Mouse (Mus musculus): ENCODE measurements around the gene R3hcc1l. TPM values are rescaled to one million over a fixed set of nuclear protein-coding genes. Genes with fewer than 3 reads are reported as not detected.

The R3hcc1l gene
- polyA plus RNA-seq, 1 experiment from 2014 or later = 19.9 TPM

DNA sequence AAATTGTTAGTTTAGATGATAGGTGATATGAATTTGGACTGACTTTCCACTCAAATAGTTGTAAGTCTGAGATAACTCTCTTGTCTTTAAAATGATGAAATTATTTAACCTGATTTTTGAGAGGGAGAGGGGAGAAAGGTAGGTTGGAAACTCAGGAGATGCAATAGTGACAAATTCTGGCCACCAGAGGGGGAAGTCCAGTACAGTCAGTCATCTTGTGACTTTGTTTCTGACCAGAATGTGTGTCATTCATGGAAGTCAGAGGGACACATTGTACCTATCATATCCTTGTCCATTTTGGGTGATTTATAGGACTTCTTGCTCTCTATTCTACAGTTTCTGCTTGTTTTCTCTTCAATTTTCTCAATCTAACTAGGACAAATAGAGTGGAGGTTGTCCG, 19.0 kb downstream of the R3hcc1l start:
- H3K27ac ChIP-seq (ENCODE audit: low read length) = no peak overlapping the region
- peaks cover 13% of the 10 kb centered on the region for H3K4me1 ChIP-seq (ENCODE audit: control insufficient read depth, insufficient read depth, low read length)
- H3K9ac ChIP-seq (ENCODE audit: low read depth, low read length) = no peak overlapping the region
- no peak overlapping the region for H3K4me3 ChIP-seq (ENCODE audit: low read length)
- no peak for ATAC-seq
- no peak overlapping the region for H3K4me2 ChIP-seq (ENCODE audit: low read depth, low read length)
- WGBS = 94% methylated on average over 1 of the region's 1 CpGs
- H3K27me3 ChIP-seq (replicated peaks; ENCODE audit: control insufficient read depth, insufficient read depth, low read length) = no peaks in the 10 kb centered on the region
- H3K9me3 ChIP-seq (ENCODE audit: control insufficient read depth, low read length) = no peaks in the 10 kb centered on the region
- H3K36me3 ChIP-seq (ENCODE audit: control insufficient read depth, insufficient read depth, low read length) = no peaks in the 10 kb centered on the region

DNA sequence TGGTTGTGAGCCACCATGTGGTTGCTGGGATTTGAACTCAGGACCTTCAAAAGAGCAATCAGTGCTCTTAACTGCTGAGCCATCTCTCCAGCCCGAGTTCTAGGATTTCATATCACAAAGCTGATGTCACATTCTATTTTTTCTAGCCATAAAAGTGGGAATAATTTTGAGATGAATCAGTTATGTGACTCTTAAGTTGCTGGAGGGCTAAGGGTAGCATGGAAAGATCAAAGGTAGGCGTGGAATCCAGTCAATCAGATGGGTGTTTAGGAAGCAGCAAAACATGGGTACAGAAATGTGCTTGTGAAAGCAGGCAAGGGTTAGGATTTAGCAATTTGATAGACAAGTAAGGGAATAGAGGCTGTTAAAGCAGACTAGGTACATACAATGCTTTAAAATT, 20.4 kb downstream of the R3hcc1l start:
- H3K27ac ChIP-seq (ENCODE audit: low read length) = no peak overlapping the region
- H3K36me3 ChIP-seq (ENCODE audit: control insufficient read depth, insufficient read depth, low read length) = no peaks in the 10 kb centered on the region
- no peak overlapping the region for H3K4me3 ChIP-seq (ENCODE audit: low read length)
- H3K4me2 ChIP-seq (ENCODE audit: low read depth, low read length) = no peak overlapping the region
- no peak for ATAC-seq
- H3K27me3 ChIP-seq (replicated peaks; ENCODE audit: control insufficient read depth, insufficient read depth, low read length) = no peaks in the 10 kb centered on the region
- H3K4me1 ChIP-seq (ENCODE audit: control insufficient read depth, insufficient read depth, low read length) = peaks cover 11% of the 10 kb centered on the region
- WGBS = 78% methylated on average over 2 of the region's 2 CpGs
- no peak overlapping the region for H3K9ac ChIP-seq (ENCODE audit: low read depth, low read length)
- H3K9me3 ChIP-seq (ENCODE audit: control insufficient read depth, low read length) = no peaks in the 10 kb centered on the region

DNA sequence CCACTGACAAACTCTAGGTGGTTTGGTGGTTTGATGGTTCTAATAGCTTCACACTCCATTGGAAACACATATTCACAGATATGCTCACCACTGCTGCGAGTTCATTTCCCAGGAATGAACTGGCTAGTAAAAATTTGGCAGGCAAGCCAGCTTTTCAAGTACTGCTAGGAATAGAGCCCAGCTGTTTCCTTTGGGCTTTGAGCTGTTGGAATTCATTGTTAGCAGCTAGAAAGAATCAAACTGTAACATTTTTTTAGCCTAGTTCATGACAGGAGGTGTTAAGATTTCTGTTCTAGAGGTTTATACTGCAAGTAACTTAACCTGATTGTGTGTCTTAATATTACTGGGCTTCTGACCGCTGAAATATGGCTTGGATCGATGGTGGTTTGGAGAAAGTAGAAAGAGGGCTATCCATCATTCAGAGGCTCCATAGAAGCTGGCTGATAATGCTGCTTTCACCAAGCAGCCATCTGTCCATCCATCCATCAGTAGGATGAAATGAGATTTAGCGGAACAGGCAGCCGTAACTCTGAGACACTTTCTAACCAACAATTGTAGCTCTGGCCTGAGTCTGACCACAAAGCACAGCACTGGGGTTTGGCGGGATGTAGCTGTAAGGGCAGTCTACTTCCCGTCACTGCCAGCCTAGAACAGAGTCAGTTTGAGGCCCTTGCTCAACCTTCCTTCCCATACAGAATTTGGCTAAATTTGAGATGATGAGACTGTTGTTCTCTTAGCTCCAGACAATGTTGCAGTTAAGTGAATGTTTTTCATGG, 21.0 kb downstream of the R3hcc1l start:
- no peaks in the 10 kb centered on the region for H3K36me3 ChIP-seq (ENCODE audit: control insufficient read depth, insufficient read depth, low read length)
- no peak overlapping the region for H3K9ac ChIP-seq (ENCODE audit: low read depth, low read length)
- H3K4me2 ChIP-seq (ENCODE audit: low read depth, low read length) = no peak overlapping the region
- 72% methylated on average over 7 of the region's 7 CpGs for WGBS
- no peak overlapping the region for H3K4me3 ChIP-seq (ENCODE audit: low read length)
- H3K9me3 ChIP-seq (ENCODE audit: control insufficient read depth, low read length) = no peaks in the 10 kb centered on the region
- no peaks in the 10 kb centered on the region for H3K27me3 ChIP-seq (replicated peaks; ENCODE audit: control insufficient read depth, insufficient read depth, low read length)
- ATAC-seq = no peak
- peaks cover 6% of the 10 kb centered on the region for H3K4me1 ChIP-seq (ENCODE audit: control insufficient read depth, insufficient read depth, low read length)
- no peak overlapping the region for H3K27ac ChIP-seq (ENCODE audit: low read length)

GRCm38 (mm10) chr19:42540649-42541048, 22.1 kb downstream of the R3hcc1l start:
- Histone ChIP-seq H3K27ac (ENCODE audit: low read length) (no peak overlapping the region), H3K9me3 (ENCODE audit: control insufficient read depth, low read length) (no peaks in the 10 kb centered on the region), H3K4me2 (ENCODE audit: low read depth, low read length) (no peak overlapping the region), H3K9ac (ENCODE audit: low read depth, low read length) (no peak overlapping the region), H3K4me1 (ENCODE audit: control insufficient read depth, insufficient read depth, low read length) (peaks cover 6% of the 10 kb centered on the region; the same call in 1 of the 2 replicates), H3K27me3 (replicated peaks; ENCODE audit: control insufficient read depth, insufficient read depth, low read length) (no peaks in the 10 kb centered on the region), H3K36me3 (ENCODE audit: control insufficient read depth, insufficient read depth, low read length) (no peaks in the 10 kb centered on the region), H3K4me3 (ENCODE audit: low read length) (no peak overlapping the region)
- WGBS = 74% methylated on average over 3 of the region's 3 CpGs
- ATAC-seq = no peak

DNA sequence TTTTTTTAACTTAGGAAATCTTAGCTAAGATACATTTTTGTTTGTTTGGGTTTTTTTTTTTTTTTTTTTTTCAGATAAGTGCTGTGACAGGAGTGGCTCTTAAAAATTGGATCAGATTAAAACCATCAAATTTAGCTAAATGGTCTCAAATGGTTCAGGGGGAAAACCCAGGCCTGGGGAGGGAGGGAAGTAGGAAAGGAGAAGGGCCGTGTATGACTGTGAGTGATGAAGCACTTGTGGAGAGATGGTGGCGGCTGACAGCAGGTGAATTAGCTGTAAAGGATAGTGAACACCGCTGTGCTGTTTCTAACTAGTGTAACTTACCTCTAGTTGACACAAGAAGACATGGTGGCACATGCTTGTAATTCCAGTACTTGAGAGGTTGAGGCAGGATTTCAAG, 40.1 kb downstream of the R3hcc1l start:
- H3K4me2 ChIP-seq (ENCODE audit: low read depth, low read length) = no peak overlapping the region
- no peaks in the 10 kb centered on the region for H3K36me3 ChIP-seq (ENCODE audit: control insufficient read depth, insufficient read depth, low read length)
- H3K27me3 ChIP-seq (replicated peaks; ENCODE audit: control insufficient read depth, insufficient read depth, low read length) = no peaks in the 10 kb centered on the region
- no peak overlapping the region for H3K27ac ChIP-seq (ENCODE audit: low read length)
- WGBS = 75% methylated on average over 3 of the region's 3 CpGs
- H3K9me3 ChIP-seq (ENCODE audit: control insufficient read depth, low read length) = no peaks in the 10 kb centered on the region
- H3K9ac ChIP-seq (ENCODE audit: low read depth, low read length) = no peak overlapping the region
- ATAC-seq = no peak
- no peaks in the 10 kb centered on the region for H3K4me1 ChIP-seq (ENCODE audit: control insufficient read depth, insufficient read depth, low read length)
- H3K4me3 ChIP-seq (ENCODE audit: low read length) = no peak overlapping the region

DNA sequence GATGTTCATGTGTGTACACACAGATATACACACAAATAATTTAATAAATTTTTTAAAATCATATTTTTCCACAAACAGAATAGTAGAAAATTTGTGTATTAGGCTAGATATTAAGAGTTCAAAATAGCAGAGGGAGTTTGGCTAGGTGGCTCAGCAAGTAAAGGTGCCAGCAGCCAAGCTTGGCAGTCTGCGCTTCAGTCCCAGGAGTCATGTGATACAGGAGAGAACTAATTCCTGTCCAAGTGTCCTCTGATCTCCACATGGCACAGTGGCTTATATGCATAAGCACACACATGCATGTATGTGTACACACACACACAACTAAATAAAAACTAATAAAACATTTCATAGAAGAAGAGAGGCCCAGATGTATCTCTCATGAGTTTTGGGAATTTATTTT, 43.4 kb downstream of the R3hcc1l start:
- no peaks in the 10 kb centered on the region for H3K27me3 ChIP-seq (replicated peaks; ENCODE audit: control insufficient read depth, insufficient read depth, low read length)
- no peak overlapping the region for H3K27ac ChIP-seq (ENCODE audit: low read length)
- 91% methylated on average over 1 of the region's 1 CpGs for WGBS
- no peak overlapping the region for H3K4me3 ChIP-seq (ENCODE audit: low read length)
- no peaks in the 10 kb centered on the region for H3K4me1 ChIP-seq (ENCODE audit: control insufficient read depth, insufficient read depth, low read length)
- no peaks in the 10 kb centered on the region for H3K9me3 ChIP-seq (ENCODE audit: control insufficient read depth, low read length)
- H3K4me2 ChIP-seq (ENCODE audit: low read depth, low read length) = no peak overlapping the region
- no peak for ATAC-seq
- no peak overlapping the region for H3K9ac ChIP-seq (ENCODE audit: low read depth, low read length)
- H3K36me3 ChIP-seq (ENCODE audit: control insufficient read depth, insufficient read depth, low read length) = no peaks in the 10 kb centered on the region

DNA sequence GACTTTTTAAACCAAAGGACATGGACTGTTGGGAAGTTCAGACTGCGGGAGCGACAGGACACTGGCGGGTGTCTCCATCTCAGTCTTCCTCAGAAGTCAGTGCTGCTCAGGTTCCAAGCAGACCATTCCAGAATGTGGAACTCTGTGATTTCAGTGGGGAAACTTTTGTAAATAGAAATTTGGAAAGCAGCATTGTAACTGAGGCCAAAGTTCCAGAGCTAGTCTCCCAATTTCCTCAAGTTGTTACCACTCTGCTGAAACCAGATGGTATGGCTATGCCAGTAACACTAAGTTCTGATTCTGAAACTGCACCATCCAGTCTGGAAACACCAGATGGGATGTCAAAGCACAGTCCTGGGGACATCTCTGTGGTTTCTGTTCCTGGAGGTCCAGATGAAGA, 44.4 kb downstream of the R3hcc1l start:
- no peak overlapping the region for H3K4me3 ChIP-seq (ENCODE audit: low read length)
- WGBS = 98% methylated on average over 3 of the region's 3 CpGs
- H3K36me3 ChIP-seq (ENCODE audit: control insufficient read depth, insufficient read depth, low read length) = no peaks in the 10 kb centered on the region
- no peaks in the 10 kb centered on the region for H3K9me3 ChIP-seq (ENCODE audit: control insufficient read depth, low read length)
- ATAC-seq = no peak
- no peaks in the 10 kb centered on the region for H3K27me3 ChIP-seq (replicated peaks; ENCODE audit: control insufficient read depth, insufficient read depth, low read length)
- H3K4me2 ChIP-seq (ENCODE audit: low read depth, low read length) = no peak overlapping the region
- H3K9ac ChIP-seq (ENCODE audit: low read depth, low read length) = no peak overlapping the region
- H3K27ac ChIP-seq (ENCODE audit: low read length) = no peak overlapping the region
- H3K4me1 ChIP-seq (ENCODE audit: control insufficient read depth, insufficient read depth, low read length) = no peaks in the 10 kb centered on the region

DNA sequence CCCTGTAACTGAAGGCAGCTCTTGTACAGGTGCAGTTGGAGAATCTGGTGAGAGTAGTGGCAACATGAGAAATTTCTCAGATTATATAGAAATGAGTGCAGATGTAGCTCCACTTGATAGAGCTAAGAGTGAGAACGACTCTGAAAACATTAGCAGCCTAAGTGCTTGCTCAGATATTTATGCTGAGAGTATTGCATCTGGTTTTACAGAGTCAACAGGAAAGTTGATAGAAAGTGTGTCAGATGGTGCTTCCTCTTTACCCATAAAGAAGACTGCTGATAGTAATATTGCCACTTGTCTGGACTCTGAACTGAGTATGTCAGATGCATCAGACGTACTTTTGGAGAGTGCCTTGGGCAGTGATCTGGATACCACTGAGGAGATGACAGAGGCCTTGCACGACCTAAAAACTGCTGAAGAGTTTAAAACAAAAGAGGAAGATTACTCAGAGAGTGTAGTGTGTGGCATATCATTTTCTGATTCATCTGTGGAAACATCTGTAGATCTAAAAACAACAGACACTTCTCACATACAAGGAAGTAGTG, 45.2 kb downstream of the R3hcc1l start:
- 80% methylated on average over 3 of the region's 3 CpGs for WGBS
- H3K9ac ChIP-seq (ENCODE audit: low read depth, low read length) = no peak overlapping the region
- ATAC-seq = no peak
- H3K27me3 ChIP-seq (replicated peaks; ENCODE audit: control insufficient read depth, insufficient read depth, low read length) = no peaks in the 10 kb centered on the region
- H3K4me1 ChIP-seq (ENCODE audit: control insufficient read depth, insufficient read depth, low read length) = no peaks in the 10 kb centered on the region
- H3K36me3 ChIP-seq (ENCODE audit: control insufficient read depth, insufficient read depth, low read length) = no peaks in the 10 kb centered on the region
- no peak overlapping the region for H3K4me2 ChIP-seq (ENCODE audit: low read depth, low read length)
- H3K9me3 ChIP-seq (ENCODE audit: control insufficient read depth, low read length) = no peaks in the 10 kb centered on the region
- no peak overlapping the region for H3K27ac ChIP-seq (ENCODE audit: low read length)
- H3K4me3 ChIP-seq (ENCODE audit: low read length) = no peak overlapping the region

- H3K4me3 ChIP-seq (ENCODE audit: low read length) = no peak overlapping the region
- H3K27ac ChIP-seq (ENCODE audit: low read length) = no peak overlapping the region
- H3K9me3 ChIP-seq (ENCODE audit: control insufficient read depth, low read length) = no peaks in the 10 kb centered on the region
- WGBS = 89% methylated on average over 4 of the region's 4 CpGs
- H3K9ac ChIP-seq (ENCODE audit: low read depth, low read length) = no peak overlapping the region
- ATAC-seq = no peak
- H3K4me1 ChIP-seq (ENCODE audit: control insufficient read depth, insufficient read depth, low read length) = no peaks in the 10 kb centered on the region
- H3K4me2 ChIP-seq (ENCODE audit: low read depth, low read length) = no peak overlapping the region
- H3K36me3 ChIP-seq (ENCODE audit: control insufficient read depth, insufficient read depth, low read length) = no peaks in the 10 kb centered on the region
- H3K27me3 ChIP-seq (replicated peaks; ENCODE audit: control insufficient read depth, insufficient read depth, low read length) = no peaks in the 10 kb centered on the region
Observed at GRCm38 (mm10) chr19:42566283-42567019, 47.9 kb downstream of the R3hcc1l start.

Data from intestine, embryonic 16.5 days (tissue).